Mouse (Mus musculus) v-Abl transformed pro-B cells (cell line): ENCODE measurements around the gene Ebf1.

Experiments
- in situ Hi-C, 2 experiments: fragments of 400-800 bp; cut with MboI; formaldehyde crosslinking; loops; one replicate each; pipeline ENCODE4 v1.15.1; 2025; ENCODE audit not compliant: unreplicated experiment in 2 of 2

The Ebf1 gene

GRCm38 (mm10) chr11:44767322-44767721 is 150.2 kb downstream of the Ebf1 start:
- in situ Hi-C loops: loop anchor here in 1 of 2 experiments (5.0 kb wide), 1 partner anchor 125 kb away; no protein-coding TSS in a partner anchor

- in situ Hi-C loops: loop anchor here in 1 of 2 experiments (5.0 kb wide), 1 partner anchor 124 kb away; no protein-coding TSS in a partner anchor
Measured at GRCm38 (mm10) chr11:44768346-44768745, 151.2 kb downstream of the Ebf1 start.

- in situ Hi-C loops: no loop called here
Measured at GRCm38 (mm10) chr11:44770989-44771564, 154.0 kb downstream of the Ebf1 start.

GRCm38 (mm10) chr11:44774411-44774810 is 157.3 kb downstream of the Ebf1 start:
- in situ Hi-C loops: no loop called here

GRCm38 (mm10) chr11:44775549-44775948 is 158.4 kb downstream of the Ebf1 start:
- in situ Hi-C loops: no loop called here

GRCm38 (mm10) chr11:44776556-44776955 is 159.4 kb downstream of the Ebf1 start:
- in situ Hi-C loops: no loop called here

GRCm38 (mm10) chr11:44777331-44778310 is 160.5 kb downstream of the Ebf1 start:
- in situ Hi-C loops: no loop called here

- in situ Hi-C loops: no loop called here
Measured at GRCm38 (mm10) chr11:44779030-44779429, 161.9 kb downstream of the Ebf1 start.

GRCm38 (mm10) chr11:44784255-44785029 is 167.3 kb downstream of the Ebf1 start:
- in situ Hi-C loops: no loop called here

- in situ Hi-C loops: no loop called here
Measured at GRCm38 (mm10) chr11:44785063-44785462, 167.9 kb downstream of the Ebf1 start.

GRCm38 (mm10) chr11:44785479-44785878 is 168.4 kb downstream of the Ebf1 start:
- in situ Hi-C loops: no loop called here

GRCm38 (mm10) chr11:44788003-44788402 is 170.9 kb downstream of the Ebf1 start:
- in situ Hi-C loops: no loop called here

GRCm38 (mm10) chr11:44792816-44793215 is 175.7 kb downstream of the Ebf1 start:
- in situ Hi-C loops: no loop called here

GRCm38 (mm10) chr11:44794883-44795282 is 177.8 kb downstream of the Ebf1 start:
- in situ Hi-C loops: no loop called here

- in situ Hi-C loops: no loop called here
Measured at GRCm38 (mm10) chr11:44795767-44796166, 178.7 kb downstream of the Ebf1 start.

- in situ Hi-C loops: no loop called here
Measured at GRCm38 (mm10) chr11:44798270-44798669, 181.2 kb downstream of the Ebf1 start.

- in situ Hi-C loops: no loop called here
Measured at GRCm38 (mm10) chr11:44804046-44804445, 186.9 kb downstream of the Ebf1 start.

GRCm38 (mm10) chr11:44806589-44806988 is 189.5 kb downstream of the Ebf1 start:
- in situ Hi-C loops: no loop called here

GRCm38 (mm10) chr11:44808855-44809546 is 191.9 kb downstream of the Ebf1 start:
- in situ Hi-C loops: no loop called here

GRCm38 (mm10) chr11:44811007-44811406 is 193.9 kb downstream of the Ebf1 start:
- in situ Hi-C loops: no loop called here
